Comparison of ENCODE assay signal across 27 mouse cellular contexts in the genomic region with DNA sequence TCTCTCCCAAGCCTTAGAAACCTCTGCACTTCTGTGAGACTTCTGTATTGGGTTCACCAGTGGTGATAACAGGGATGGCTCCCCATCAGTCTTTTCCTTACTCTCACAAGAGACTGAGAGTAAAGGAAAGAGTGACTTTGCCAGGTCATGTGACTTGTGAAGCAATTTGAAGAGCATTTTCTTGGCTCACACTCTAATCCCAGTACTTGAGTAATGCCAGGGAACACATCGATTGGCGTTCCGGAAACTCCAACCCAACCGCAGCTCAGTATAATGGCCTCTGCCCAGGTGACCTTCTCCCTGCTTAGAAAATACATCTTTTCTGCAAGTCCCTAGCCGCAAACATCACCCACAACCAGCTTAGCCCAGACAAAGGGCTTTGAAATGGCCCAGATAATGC.
DNase-seq lines count a peak whose midpoint lies in the region; ATAC-seq and TF ChIP-seq lines count a peak whose summit lies in the region.
"Had no signal": no experiment of that assay in that cellular context is flagged by ENCODE, and none has a peak within 500 bp of the region (broad histone marks: within the 10 kb centered on the region; RNA-seq: fewer than 3 reads in every experiment).

No protein-coding gene starts in this region.

- 0 out of 2 replicates have a peak, but pooled peaks cover 4% of the 10 kb centered on the region for H3K4me1 ChIP-seq in forebrain, embryonic 11.5 days (replicated peaks; ENCODE audit: control insufficient read depth, insufficient read depth, low read length)
- peaks cover 23% of the 10 kb centered on the region for H3K4me1 ChIP-seq in forebrain, embryonic 12.5 days
- H3K4me1 ChIP-seq in midbrain, embryonic 11.5 days (ENCODE audit: control insufficient read depth, insufficient read depth, low read length): peaks cover 2% of the 10 kb centered on the region; the same call in 1 of the 2 replicates
- peaks cover 24% of the 10 kb centered on the region for H3K4me1 ChIP-seq in midbrain, embryonic 10.5 days
- no peaks in the 10 kb centered on the region; the same call in 1 of the 2 replicates for H3K4me1 ChIP-seq in lung, postnatal 0 days (ENCODE audit: insufficient read depth, low read depth, low read length)
- H3K4me1 ChIP-seq: liver, embryonic 12.5 days; stomach, embryonic 15.5 days had no signal

- no peak overlapping the region for H3K27ac ChIP-seq in forebrain, embryonic 11.5 days (ENCODE audit: low read depth, low read length)
- H3K27ac ChIP-seq in forebrain, embryonic 12.5 days: no peak overlapping the region
- no peak overlapping the region for H3K27ac ChIP-seq in midbrain, embryonic 11.5 days (ENCODE audit: low read depth, low read length)
- no peak overlapping the region for H3K27ac ChIP-seq in midbrain, embryonic 10.5 days (replicated peaks)
- no peak overlapping the region for H3K27ac ChIP-seq in lung, postnatal 0 days (ENCODE audit: low read length)
- H3K27ac ChIP-seq: embryonic facial prominence, embryonic 12.5 days; heart, embryonic 15.5 days; layer of hippocampus, adult 2 months; left cerebral cortex, adult 2 months; limb, embryonic 12.5 days; liver, embryonic 12.5 days; midbrain, embryonic 13.5 days; stomach, embryonic 15.5 days had no signal

- no peak overlapping the region for H3K4me2 ChIP-seq in forebrain, embryonic 11.5 days (ENCODE audit: low read depth, low read length, severe bottlenecking)
- no peak overlapping the region for H3K4me2 ChIP-seq in forebrain, embryonic 12.5 days
- no peak overlapping the region for H3K4me2 ChIP-seq in midbrain, embryonic 11.5 days
- H3K4me2 ChIP-seq in lung, postnatal 0 days (replicated peaks; ENCODE audit: low read depth, low read length): no peak overlapping the region
- H3K4me2 ChIP-seq: embryonic facial prominence, embryonic 12.5 days; heart, embryonic 15.5 days; limb, embryonic 12.5 days; liver, embryonic 12.5 days; midbrain, embryonic 13.5 days; stomach, embryonic 15.5 days had no signal

- H3K4me3 ChIP-seq in forebrain, embryonic 11.5 days (ENCODE audit: low read depth, low read length): no peak overlapping the region
- no peak overlapping the region for H3K4me3 ChIP-seq in forebrain, embryonic 12.5 days (replicated peaks)
- no peak overlapping the region for H3K4me3 ChIP-seq in midbrain, embryonic 11.5 days (ENCODE audit: low read depth, low read length)
- H3K4me3 ChIP-seq in midbrain, embryonic 10.5 days: no peak overlapping the region
- no peak overlapping the region for H3K4me3 ChIP-seq in lung, postnatal 0 days (ENCODE audit: low read depth, low read length)
- H3K4me3 ChIP-seq: embryonic facial prominence, embryonic 12.5 days; heart, embryonic 10.5 days; heart, embryonic 15.5 days; layer of hippocampus, adult 2 months; left cerebral cortex, adult 2 months; limb, embryonic 12.5 days; liver, embryonic 12.5 days; midbrain, embryonic 13.5 days; stomach, embryonic 15.5 days had no signal

- peak; percentile 24 for DNase-seq in forebrain, embryonic 11.5 days (ENCODE audit: low spot score)
- DNase-seq in midbrain, embryonic 11.5 days (ENCODE audit: low spot score, missing footprints): peak; percentile 44
- DNase-seq in midbrain, embryonic 10.5 days (ENCODE audit: low spot score): no peak
- DNase-seq in lung, postnatal 0 days (ENCODE audit: low spot score): peak; percentile 81
- DNase-seq in adipocyte (ENCODE audit: low spot score): no peak
- no peak for DNase-seq in heart, adult 8-10 months (ENCODE audit: low spot score)
- DNase-seq: adrenal gland, postnatal 36 days; cerebellum, adult 9-10 months; cerebellum, postnatal 36 days; gastrocnemius, postnatal 10 days; kidney, adult 18-20 months; kidney, postnatal 36 days; liver, postnatal 0 days; right cerebral cortex, postnatal 25 days had no signal

- no peak for TF ChIP-seq EP300 in lung, postnatal 0 days (IDR thresholded peaks at IDR 0.05)

- TF ChIP-seq CTCF in lung, postnatal 0 days (IDR thresholded peaks at IDR 0.05): no peak

- no peaks in the 10 kb centered on the region for H3K36me3 ChIP-seq in forebrain, embryonic 11.5 days (ENCODE audit: control insufficient read depth, insufficient read depth, low read length)
- H3K36me3 ChIP-seq in forebrain, embryonic 12.5 days (replicated peaks): no peaks in the 10 kb centered on the region
- H3K36me3 ChIP-seq in midbrain, embryonic 11.5 days (ENCODE audit: control insufficient read depth, insufficient read depth, low read length): no peaks in the 10 kb centered on the region
- H3K36me3 ChIP-seq in midbrain, embryonic 10.5 days: no peaks in the 10 kb centered on the region
- H3K36me3 ChIP-seq in lung, postnatal 0 days (ENCODE audit: insufficient read depth, low read length): no peaks in the 10 kb centered on the region
- H3K36me3 ChIP-seq: embryonic facial prominence, embryonic 12.5 days; heart, embryonic 10.5 days; heart, embryonic 15.5 days; limb, embryonic 12.5 days; liver, embryonic 12.5 days; midbrain, embryonic 13.5 days; stomach, embryonic 15.5 days had no signal

- H3K9ac ChIP-seq in forebrain, embryonic 11.5 days (ENCODE audit: low read length): no peak overlapping the region
- no peak overlapping the region for H3K9ac ChIP-seq in forebrain, embryonic 12.5 days
- no peak overlapping the region for H3K9ac ChIP-seq in midbrain, embryonic 11.5 days (ENCODE audit: low read length)
- no peak overlapping the region for H3K9ac ChIP-seq in lung, postnatal 0 days (replicated peaks; ENCODE audit: low read depth)
- H3K9ac ChIP-seq: embryonic facial prominence, embryonic 12.5 days; heart, embryonic 15.5 days; limb, embryonic 12.5 days; liver, embryonic 12.5 days; liver, postnatal 0 days; midbrain, embryonic 13.5 days; stomach, embryonic 15.5 days had no signal

- WGBS in forebrain, embryonic 11.5 days: 97% methylated on average over 5 of the region's 5 CpGs
- 93% methylated on average over 5 of the region's 5 CpGs for WGBS in forebrain, embryonic 12.5 days
- 93% methylated on average over 5 of the region's 5 CpGs for WGBS in midbrain, embryonic 11.5 days
- WGBS in midbrain, embryonic 10.5 days: 90% methylated on average over 5 of the region's 5 CpGs
- WGBS in lung, postnatal 0 days: 44% methylated on average over 5 of the region's 5 CpGs

- no peak for ATAC-seq in forebrain, embryonic 11.5 days (replicated peaks; ENCODE audit: low FRiP score)
- no peak for ATAC-seq in forebrain, embryonic 12.5 days (ENCODE audit: low FRiP score)
- ATAC-seq in midbrain, embryonic 11.5 days (ENCODE audit: low FRiP score): no peak
- ATAC-seq in lung, postnatal 0 days: peak; percentile 73
- ATAC-seq: forebrain, embryonic 16.5 days; hindbrain, embryonic 16.5 days; liver, embryonic 12.5 days; liver, postnatal 0 days; midbrain, embryonic 13.5 days; Patski had no signal

- H3K9me3 ChIP-seq in forebrain, embryonic 11.5 days (ENCODE audit: control insufficient read depth, low read length): no peaks in the 10 kb centered on the region
- no peaks in the 10 kb centered on the region for H3K9me3 ChIP-seq in forebrain, embryonic 12.5 days
- no peaks in the 10 kb centered on the region for H3K9me3 ChIP-seq in midbrain, embryonic 11.5 days (ENCODE audit: control insufficient read depth, low read length)
- H3K9me3 ChIP-seq in midbrain, embryonic 10.5 days (replicated peaks): no peaks in the 10 kb centered on the region
- no peaks in the 10 kb centered on the region for H3K9me3 ChIP-seq in lung, postnatal 0 days (ENCODE audit: low read length)
- H3K9me3 ChIP-seq: embryonic facial prominence, embryonic 12.5 days; heart, embryonic 10.5 days; heart, embryonic 15.5 days; limb, embryonic 12.5 days; liver, embryonic 12.5 days; midbrain, embryonic 13.5 days; stomach, embryonic 15.5 days had no signal

- no peaks in the 10 kb centered on the region for H3K27me3 ChIP-seq in forebrain, embryonic 11.5 days (ENCODE audit: control insufficient read depth, insufficient read depth, low read length)
- H3K27me3 ChIP-seq in forebrain, embryonic 12.5 days: peaks cover 4% of the 10 kb centered on the region
- peaks cover under 1% of the 10 kb centered on the region; the same call in 1 of the 2 replicates for H3K27me3 ChIP-seq in midbrain, embryonic 11.5 days (ENCODE audit: control insufficient read depth, insufficient read depth, low read length)
- H3K27me3 ChIP-seq in midbrain, embryonic 10.5 days (ENCODE audit: low read depth, poor library complexity, severe bottlenecking): no peaks in the 10 kb centered on the region; the same call in 1 of the 2 replicates
- no peaks in the 10 kb centered on the region for H3K27me3 ChIP-seq in lung, postnatal 0 days (replicated peaks; ENCODE audit: insufficient read depth, low read length)
- H3K27me3 ChIP-seq: embryonic facial prominence, embryonic 12.5 days; heart, embryonic 15.5 days; liver, embryonic 12.5 days; midbrain, embryonic 13.5 days; stomach, embryonic 15.5 days had no signal

Comparison
In these comparisons a context has a peak if more than half of its experiments do, and no peak if none do; other contexts are left out.
1. DNase-seq: peak in forebrain, embryonic 11.5 days (single experiment), midbrain, embryonic 11.5 days (single experiment) and lung, postnatal 0 days (single experiment); none in midbrain, embryonic 10.5 days (single experiment), adipocyte (single experiment) and heart, adult 8-10 months (single experiment).